Comparison of ENCODE assay signal across 8 mouse cellular contexts in the genomic region with DNA sequence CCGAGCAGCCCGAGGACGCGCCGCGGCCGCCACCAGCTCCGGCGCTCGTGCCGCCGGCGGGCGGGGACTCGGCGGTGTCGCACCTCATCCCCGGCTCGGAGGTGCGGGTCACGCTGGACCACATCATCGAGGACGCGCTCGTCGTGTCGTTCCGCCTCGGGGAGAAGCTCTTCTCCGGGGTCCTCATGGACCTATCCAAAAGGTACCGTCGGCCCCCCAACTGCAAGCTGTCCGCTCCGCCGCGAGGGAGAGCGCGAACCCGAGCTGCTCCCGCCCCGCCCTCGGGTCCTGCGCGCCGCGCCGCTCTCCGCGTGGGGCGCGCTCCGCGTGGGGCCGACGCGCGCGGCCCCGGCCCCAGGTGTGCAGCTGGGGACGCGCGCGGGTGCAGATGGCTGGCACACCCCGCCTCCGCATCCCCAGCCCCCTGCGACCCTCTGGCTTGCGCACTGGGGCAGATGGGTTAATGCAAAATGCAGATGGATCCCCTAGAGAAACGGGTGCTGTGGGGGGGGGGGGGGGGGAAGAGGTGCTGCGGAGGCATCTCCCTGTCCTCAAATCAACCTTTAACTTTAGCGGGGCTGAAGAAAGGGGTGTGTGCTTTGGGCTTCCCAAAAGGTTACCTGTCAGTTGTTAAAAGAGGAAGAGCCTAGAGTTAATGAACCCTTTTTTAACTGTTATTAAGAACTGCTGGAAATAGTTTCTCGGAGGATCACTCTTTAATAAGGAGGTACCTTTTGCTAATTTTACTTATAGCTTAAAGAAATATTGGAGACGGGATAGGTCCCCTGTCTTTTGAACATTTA. TPM values are rescaled to one million over a fixed set of nuclear protein-coding genes. Genes with fewer than 3 reads are reported as not detected.
A peak's percentile ranks its signal among the peaks of the same experiment; 100 is the strongest.
DNase-seq lines count a peak whose midpoint lies in the region; ATAC-seq and TF ChIP-seq lines count a peak whose summit lies in the region.

No protein-coding gene starts in this region.

- WGBS in hindbrain, embryonic 12.5 days, result 2% methylated on average over 66 of the region's 72 CpGs

- no peaks in the 10 kb centered on the region for H3K27me3 ChIP-seq in Patski
- no peaks in the 10 kb centered on the region for H3K27me3 ChIP-seq in hindbrain, embryonic 12.5 days

- CTCF ChIA-PET in Patski (lab: Charles Lee), result interaction anchor here (0.6 kb wide), 1 partner anchor 187 kb away, joined by 3 read pairs; no protein-coding TSS in a partner anchor

- TF ChIP-seq CTCF in Patski (IDR thresholded peaks at IDR 0.05), result no peak

- H3K27ac ChIP-seq in hindbrain, embryonic 12.5 days, result peak overlapping the region; percentile 98

- no peaks in the 10 kb centered on the region for H3K9me3 ChIP-seq in hindbrain, embryonic 12.5 days (replicated peaks)

- in situ Hi-C loops in Patski (cut with MboI; ENCODE audit: low pct_unique_long_range_greater_than_20kb), result no loop called here

- H3K4me1 ChIP-seq in hindbrain, embryonic 12.5 days, result peaks cover 23% of the 10 kb centered on the region

- ATAC-seq in Patski, result peak; percentile 17
- peak; percentile 11 for ATAC-seq in hindbrain, embryonic 12.5 days (ENCODE audit: low FRiP score)

- H3K36me3 ChIP-seq in hindbrain, embryonic 12.5 days, result peaks cover 11% of the 10 kb centered on the region

- peak overlapping the region; percentile 97 for H3K4me3 ChIP-seq in hindbrain, embryonic 12.5 days

- DNase-seq in Patski (ENCODE audit: low read depth, low spot score), result no peak
- DNase-seq in cerebellum, adult 9-10 months, result peak; percentile 72
- peak; percentile 50 to 62 for DNase-seq in frontal cortex, postnatal 10 days (ENCODE audit: low spot score in 2 of 2)
- DNase-seq in layer of hippocampus, postnatal 36 days, result peak; percentile 56 to 58
- DNase-seq in lung, postnatal 25 days (ENCODE audit: low spot score), result peak; percentile 27
- peak; percentile 52 for DNase-seq in right cerebral cortex, adult 18-20 months
- DNase-seq in urinary bladder, postnatal 36 days (ENCODE audit: low spot score in 2 of 2), result peak; percentile 39 to 53

- peak overlapping the region; percentile 80 for H3K4me2 ChIP-seq in hindbrain, embryonic 12.5 days (replicated peaks)

- POLR2A ChIA-PET in Patski (lab: Charles Lee), result interaction anchor here (0.7 to 1.1 kb wide), 3 partner anchors 39 to 72 kb away, joined by 3 read pairs; no protein-coding TSS in a partner anchor

- H3K9ac ChIP-seq in hindbrain, embryonic 12.5 days, result peak overlapping the region; percentile 98

RNA-seq across cellular contexts. Expression of gene Pwwp2a, which starts 0.8 kb away (rescaled TPM):
- polyA plus RNA-seq in Patski (2021), result 28.9 TPM
- 50.1 and 51.0 TPM in 2 replicates for polyA plus RNA-seq in hindbrain, embryonic 12.5 days (2016; fragmentation: Nextera tagmentation; extraction: Ambion mirVana)
- 10 to 100 TPM; 69.4 to 77.8 TPM for total RNA-seq in layer of hippocampus, postnatal 36 days (2021)
